Comparison of ENCODE assay signal across 21 mouse cellular contexts in genomic region chr16:41179557-41179956, GRCm38 (mm10).
DNase-seq lines count a peak whose midpoint lies in the region; ATAC-seq lines count a peak whose summit lies in the region.
"Had no signal": no experiment of that assay in that cellular context is flagged by ENCODE, and none has a peak within 500 bp of the region (broad histone marks: within the 10 kb centered on the region; RNA-seq: fewer than 3 reads in every experiment).

No protein-coding gene starts in this region.

- no peaks in the 10 kb centered on the region for H3K9me3 ChIP-seq in hindbrain, embryonic 14.5 days (ENCODE audit: control insufficient read depth, low read length)
- H3K9me3 ChIP-seq in hindbrain, embryonic 12.5 days (replicated peaks), result no peaks in the 10 kb centered on the region
- H3K9me3 ChIP-seq in embryonic facial prominence, embryonic 12.5 days, result no peaks in the 10 kb centered on the region
- H3K9me3 ChIP-seq: heart, embryonic 15.5 days; hindbrain, embryonic 10.5 days; limb, embryonic 13.5 days; liver, embryonic 15.5 days had no signal

- peaks cover 9% of the 10 kb centered on the region; the same call in 1 of the 2 replicates for H3K4me1 ChIP-seq in hindbrain, embryonic 14.5 days (replicated peaks; ENCODE audit: control insufficient read depth, insufficient read depth, low read length)
- no peaks in the 10 kb centered on the region for H3K4me1 ChIP-seq in hindbrain, embryonic 12.5 days
- no peaks in the 10 kb centered on the region for H3K4me1 ChIP-seq in embryonic facial prominence, embryonic 12.5 days
- H3K4me1 ChIP-seq: heart, embryonic 15.5 days; hindbrain, embryonic 10.5 days; limb, embryonic 13.5 days; liver, embryonic 15.5 days had no signal

- ATAC-seq in hindbrain, embryonic 14.5 days (ENCODE audit: low FRiP score), result no peak
- ATAC-seq in hindbrain, embryonic 12.5 days (ENCODE audit: low FRiP score), result no peak
- 0 out of 2 replicates have a peak, but pooled peaks have one; percentile 28 for ATAC-seq in embryonic facial prominence, embryonic 12.5 days (ENCODE audit: insufficient number of reproducible peaks, insufficient read depth, low FRiP score, low TSS enrichment)
- ATAC-seq in erythroid progenitor cell, adult 5-6 weeks (replicated peaks; ENCODE audit: low FRiP score, poor library complexity, severe bottlenecking), result no peak
- ATAC-seq: activated CD4-positive, CD25-positive, alpha-beta regulatory T cell, adult 4 months; inflammation-experienced regulatory T-cells, adult 6 months; Patski had no signal

- H3K4me3 ChIP-seq in hindbrain, embryonic 14.5 days (replicated peaks; ENCODE audit: low read length), result no peak overlapping the region
- H3K4me3 ChIP-seq in hindbrain, embryonic 12.5 days, result no peak overlapping the region
- H3K4me3 ChIP-seq in embryonic facial prominence, embryonic 12.5 days, result no peak overlapping the region
- H3K4me3 ChIP-seq: heart, adult 2 months; heart, embryonic 15.5 days; hindbrain, embryonic 10.5 days; limb, embryonic 13.5 days; liver, embryonic 15.5 days had no signal

- H3K27ac ChIP-seq in hindbrain, embryonic 14.5 days, result peak overlapping the region; percentile 17; the same call in 1 of the 2 replicates
- H3K27ac ChIP-seq in hindbrain, embryonic 12.5 days, result no peak overlapping the region
- H3K27ac ChIP-seq in embryonic facial prominence, embryonic 12.5 days, result no peak overlapping the region
- H3K27ac ChIP-seq: heart, adult 2 months; heart, embryonic 15.5 days; hindbrain, embryonic 10.5 days; limb, embryonic 13.5 days; liver, embryonic 15.5 days had no signal

- no peak for DNase-seq in hindbrain, embryonic 14.5 days (ENCODE audit: low spot score)
- peak; percentile 1 for DNase-seq in left cerebral cortex, postnatal 4 days
- DNase-seq in left cerebral cortex, postnatal 10 days (ENCODE audit: extremely low spot score in 1 of 2, low spot score in 2 of 2), result no peak
- DNase-seq in forelimb bud, embryonic 11.5 days (ENCODE audit: low read depth, low spot score), result peak; percentile 3
- DNase-seq in embryo, embryonic 9.5 days (ENCODE audit: extremely low spot score), result no peak
- DNase-seq: adrenal gland, postnatal 14 days; cerebellum, adult 8-10 months; heart, adult 2 months; kidney, adult 9 months; lung, postnatal 14 days; thymus, postnatal 25 days had no signal

- H3K36me3 ChIP-seq in hindbrain, embryonic 14.5 days (replicated peaks; ENCODE audit: control insufficient read depth, insufficient read depth), result no peaks in the 10 kb centered on the region
- no peaks in the 10 kb centered on the region for H3K36me3 ChIP-seq in hindbrain, embryonic 12.5 days
- no peaks in the 10 kb centered on the region for H3K36me3 ChIP-seq in embryonic facial prominence, embryonic 12.5 days
- H3K36me3 ChIP-seq: heart, embryonic 15.5 days; hindbrain, embryonic 10.5 days; limb, embryonic 13.5 days; liver, embryonic 15.5 days had no signal

- no peak overlapping the region for H3K4me2 ChIP-seq in hindbrain, embryonic 14.5 days (replicated peaks)
- H3K4me2 ChIP-seq in hindbrain, embryonic 12.5 days (replicated peaks), result no peak overlapping the region
- H3K4me2 ChIP-seq in embryonic facial prominence, embryonic 12.5 days (replicated peaks), result no peak overlapping the region
- H3K4me2 ChIP-seq: heart, embryonic 15.5 days; limb, embryonic 13.5 days; liver, embryonic 15.5 days had no signal

- H3K9ac ChIP-seq in hindbrain, embryonic 14.5 days, result no peak overlapping the region
- no peak overlapping the region for H3K9ac ChIP-seq in hindbrain, embryonic 12.5 days
- H3K9ac ChIP-seq in embryonic facial prominence, embryonic 12.5 days, result no peak overlapping the region
- H3K9ac ChIP-seq: heart, embryonic 15.5 days; limb, embryonic 13.5 days; liver, embryonic 15.5 days had no signal

- H3K27me3 ChIP-seq in hindbrain, embryonic 14.5 days (ENCODE audit: control insufficient read depth, insufficient read depth, low read length), result no peaks in the 10 kb centered on the region
- H3K27me3 ChIP-seq in hindbrain, embryonic 12.5 days, result no peaks in the 10 kb centered on the region
- H3K27me3 ChIP-seq in embryonic facial prominence, embryonic 12.5 days, result no peaks in the 10 kb centered on the region
- H3K27me3 ChIP-seq: heart, embryonic 15.5 days; limb, embryonic 13.5 days; liver, embryonic 15.5 days; Patski had no signal

- intact Hi-C loops in left cerebral cortex, postnatal 4 days (cut with DNase I), result no loop called here
- intact Hi-C loops in left cerebral cortex, postnatal 10 days (cut with DNase I), result no loop called here

- 36% methylated on average over 3 of the region's 3 CpGs for WGBS in hindbrain, embryonic 14.5 days
- 66% methylated on average over 3 of the region's 3 CpGs for WGBS in hindbrain, embryonic 12.5 days
- 44% methylated on average over 3 of the region's 3 CpGs for WGBS in embryonic facial prominence, embryonic 12.5 days

Comparison
In these comparisons a context has a peak if more than half of its experiments do, and no peak if none do; other contexts are left out.
1. DNase-seq: peak in left cerebral cortex, postnatal 4 days (single experiment) and forelimb bud, embryonic 11.5 days (single experiment); none in hindbrain, embryonic 14.5 days (single experiment), left cerebral cortex, postnatal 10 days (0 of 2) and embryo, embryonic 9.5 days (single experiment).